Mouse (Mus musculus): Measurements from ENCODE around the gene Rbm20. TPM values are rescaled to one million over a fixed set of nuclear protein-coding genes. Genes with fewer than 3 reads are reported as not detected.
A peak's percentile ranks its signal among the peaks of the same experiment; 100 is the strongest.

The Rbm20 gene
- polyA plus RNA-seq, 1 experiment from 2014 or later = 1.1 TPM

GRCm38 (mm10) chr19:53791751-53792720 is 114.9 kb downstream of the Rbm20 start:
- Histone ChIP-seq H3K36me3 (ENCODE audit: control insufficient read depth, insufficient read depth, low read length) (no peaks in the 10 kb centered on the region), H3K9ac (ENCODE audit: low read depth, low read length) (no peak overlapping the region), H3K4me1 (ENCODE audit: control insufficient read depth, insufficient read depth, low read length) (peaks cover 6% of the 10 kb centered on the region), H3K4me3 (ENCODE audit: low read length) (no peak overlapping the region), H3K9me3 (ENCODE audit: control insufficient read depth, low read length) (no peaks in the 10 kb centered on the region), H3K27ac (ENCODE audit: low read length) (no peak overlapping the region), H3K27me3 (replicated peaks; ENCODE audit: control insufficient read depth, insufficient read depth, low read length) (no peaks in the 10 kb centered on the region), H3K4me2 (ENCODE audit: low read depth, low read length) (no peak overlapping the region)
- 64% methylated on average over 20 of the region's 20 CpGs for WGBS
- no peak for ATAC-seq

- ATAC-seq = no peak
- H3K4me3 ChIP-seq (ENCODE audit: low read length) = no peak overlapping the region
- no peaks in the 10 kb centered on the region for H3K27me3 ChIP-seq (replicated peaks; ENCODE audit: control insufficient read depth, insufficient read depth, low read length)
- no peaks in the 10 kb centered on the region for H3K9me3 ChIP-seq (ENCODE audit: control insufficient read depth, low read length)
- no peak overlapping the region for H3K27ac ChIP-seq (ENCODE audit: low read length)
- no peak overlapping the region for H3K9ac ChIP-seq (ENCODE audit: low read depth, low read length)
- no peak overlapping the region for H3K4me2 ChIP-seq (ENCODE audit: low read depth, low read length)
- no peaks in the 10 kb centered on the region for H3K36me3 ChIP-seq (ENCODE audit: control insufficient read depth, insufficient read depth, low read length)
- H3K4me1 ChIP-seq (ENCODE audit: control insufficient read depth, insufficient read depth, low read length) = peaks cover 6% of the 10 kb centered on the region
- 83% methylated on average over 37 of the region's 37 CpGs for WGBS
Observed at GRCm38 (mm10) chr19:53792976-53793897, 116.1 kb downstream of the Rbm20 start.

- no peak overlapping the region for H3K4me3 ChIP-seq (ENCODE audit: low read length)
- H3K27ac ChIP-seq (ENCODE audit: low read length) = no peak overlapping the region
- WGBS = 77% methylated on average over 23 of the region's 23 CpGs
- H3K9me3 ChIP-seq (ENCODE audit: control insufficient read depth, low read length) = no peaks in the 10 kb centered on the region
- no peak overlapping the region for H3K9ac ChIP-seq (ENCODE audit: low read depth, low read length)
- H3K27me3 ChIP-seq (replicated peaks; ENCODE audit: control insufficient read depth, insufficient read depth, low read length) = no peaks in the 10 kb centered on the region
- no peak overlapping the region for H3K4me2 ChIP-seq (ENCODE audit: low read depth, low read length)
- no peaks in the 10 kb centered on the region for H3K36me3 ChIP-seq (ENCODE audit: control insufficient read depth, insufficient read depth, low read length)
- no peaks in the 10 kb centered on the region for H3K4me1 ChIP-seq (ENCODE audit: control insufficient read depth, insufficient read depth, low read length)
- ATAC-seq = no peak
Observed at GRCm38 (mm10) chr19:53793994-53794890, 117.1 kb downstream of the Rbm20 start.

GRCm38 (mm10) chr19:53794996-53795395 is 117.9 kb downstream of the Rbm20 start:
- Histone ChIP-seq H3K27ac (ENCODE audit: low read length) (no peak overlapping the region), H3K36me3 (ENCODE audit: control insufficient read depth, insufficient read depth, low read length) (no peaks in the 10 kb centered on the region), H3K4me2 (ENCODE audit: low read depth, low read length) (no peak overlapping the region), H3K27me3 (replicated peaks; ENCODE audit: control insufficient read depth, insufficient read depth, low read length) (no peaks in the 10 kb centered on the region), H3K9ac (ENCODE audit: low read depth, low read length) (no peak overlapping the region), H3K4me1 (ENCODE audit: control insufficient read depth, insufficient read depth, low read length) (no peaks in the 10 kb centered on the region), H3K9me3 (ENCODE audit: control insufficient read depth, low read length) (no peaks in the 10 kb centered on the region), H3K4me3 (ENCODE audit: low read length) (no peak overlapping the region)
- 72% methylated on average over 4 of the region's 4 CpGs for WGBS
- ATAC-seq = no peak

GRCm38 (mm10) chr19:53796020-53796419 is 118.9 kb downstream of the Rbm20 start:
- peaks cover 6% of the 10 kb centered on the region; the same call in 1 of the 2 replicates for H3K4me1 ChIP-seq (ENCODE audit: control insufficient read depth, insufficient read depth, low read length)
- H3K4me2 ChIP-seq (ENCODE audit: low read depth, low read length) = no peak overlapping the region
- H3K9ac ChIP-seq (ENCODE audit: low read depth, low read length) = no peak overlapping the region
- no peak overlapping the region for H3K4me3 ChIP-seq (ENCODE audit: low read length)
- H3K27me3 ChIP-seq (replicated peaks; ENCODE audit: control insufficient read depth, insufficient read depth, low read length) = no peaks in the 10 kb centered on the region
- no peaks in the 10 kb centered on the region for H3K9me3 ChIP-seq (ENCODE audit: control insufficient read depth, low read length)
- no peak overlapping the region for H3K27ac ChIP-seq (ENCODE audit: low read length)
- ATAC-seq = peak; percentile 49
- 58% methylated on average over 5 of the region's 5 CpGs for WGBS
- H3K36me3 ChIP-seq (ENCODE audit: control insufficient read depth, insufficient read depth, low read length) = no peaks in the 10 kb centered on the region

DNA sequence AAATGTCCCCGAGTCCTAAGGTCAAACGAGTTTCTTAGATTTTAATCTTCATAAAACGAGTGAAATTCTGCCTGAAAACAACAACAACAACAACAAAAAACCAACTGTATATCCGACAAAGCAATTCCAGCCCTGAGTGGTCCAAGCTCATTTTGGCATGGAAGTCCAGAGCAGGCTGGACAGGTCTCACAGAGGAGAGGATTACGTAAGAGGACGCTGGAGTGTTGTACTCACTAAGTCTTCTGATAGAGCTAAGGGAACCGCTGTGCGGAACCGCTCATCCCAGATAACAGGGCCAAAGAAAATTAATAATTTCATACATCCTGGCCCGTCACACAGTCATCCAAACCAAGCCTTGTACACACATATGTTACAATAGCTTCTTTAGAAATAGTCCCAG is 120.7 kb downstream of the Rbm20 start:
- no peak overlapping the region for H3K27ac ChIP-seq (ENCODE audit: low read length)
- no peaks in the 10 kb centered on the region for H3K27me3 ChIP-seq (replicated peaks; ENCODE audit: control insufficient read depth, insufficient read depth, low read length)
- H3K4me2 ChIP-seq (ENCODE audit: low read depth, low read length) = no peak overlapping the region
- ATAC-seq = no peak
- H3K9ac ChIP-seq (ENCODE audit: low read depth, low read length) = no peak overlapping the region
- H3K4me3 ChIP-seq (ENCODE audit: low read length) = no peak overlapping the region
- WGBS = 84% methylated on average over 10 of the region's 10 CpGs
- no peaks in the 10 kb centered on the region for H3K9me3 ChIP-seq (ENCODE audit: control insufficient read depth, low read length)
- H3K4me1 ChIP-seq (ENCODE audit: control insufficient read depth, insufficient read depth, low read length) = peaks cover 11% of the 10 kb centered on the region
- no peaks in the 10 kb centered on the region for H3K36me3 ChIP-seq (ENCODE audit: control insufficient read depth, insufficient read depth, low read length)

- no peak overlapping the region for H3K4me2 ChIP-seq (ENCODE audit: low read depth, low read length)
- ATAC-seq = peak; percentile 69
- H3K4me1 ChIP-seq (ENCODE audit: control insufficient read depth, insufficient read depth, low read length) = peaks cover 11% of the 10 kb centered on the region
- no peaks in the 10 kb centered on the region for H3K27me3 ChIP-seq (replicated peaks; ENCODE audit: control insufficient read depth, insufficient read depth, low read length)
- no peak overlapping the region for H3K9ac ChIP-seq (ENCODE audit: low read depth, low read length)
- no peaks in the 10 kb centered on the region for H3K9me3 ChIP-seq (ENCODE audit: control insufficient read depth, low read length)
- no peak overlapping the region for H3K27ac ChIP-seq (ENCODE audit: low read length)
- H3K36me3 ChIP-seq (ENCODE audit: control insufficient read depth, insufficient read depth, low read length) = no peaks in the 10 kb centered on the region
- WGBS = 48% methylated on average over 11 of the region's 11 CpGs
- no peak overlapping the region for H3K4me3 ChIP-seq (ENCODE audit: low read length)
Observed at GRCm38 (mm10) chr19:53799885-53800284, 122.8 kb downstream of the Rbm20 start.

DNA sequence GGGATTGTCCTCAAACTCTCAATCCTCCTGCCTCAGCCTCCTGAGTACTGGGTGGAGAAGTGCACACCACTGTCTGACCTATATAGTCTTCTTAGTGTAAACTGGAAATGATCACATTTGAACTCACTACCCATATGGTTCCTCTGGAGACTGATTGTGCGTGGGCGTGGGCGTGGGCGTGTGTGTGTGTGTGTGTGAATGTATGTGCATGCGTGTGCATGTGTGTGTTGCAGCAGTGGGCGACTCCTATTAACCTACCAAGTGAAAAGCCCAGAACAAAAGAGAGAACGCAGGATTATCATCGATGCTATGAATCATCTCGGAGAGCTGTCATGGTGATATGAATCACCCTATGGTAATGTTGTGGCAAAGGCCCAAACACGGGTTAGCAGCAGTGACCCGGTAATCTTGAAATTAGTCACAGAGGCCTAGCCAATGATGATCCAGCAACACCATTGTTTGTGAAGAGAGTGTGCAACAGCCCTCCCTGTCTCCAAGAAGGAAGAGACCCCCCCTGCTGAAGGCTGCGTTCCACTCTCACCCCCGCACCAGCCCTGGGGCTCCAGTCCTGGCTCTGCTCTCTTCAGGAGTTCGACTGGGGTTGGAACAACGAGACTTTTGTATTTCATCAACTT is 123.4 kb downstream of the Rbm20 start:
- no peak overlapping the region for H3K27ac ChIP-seq (ENCODE audit: low read length)
- H3K9me3 ChIP-seq (ENCODE audit: control insufficient read depth, low read length) = no peaks in the 10 kb centered on the region
- ATAC-seq = peak; percentile 4; the same call in 1 of the 2 replicates
- H3K36me3 ChIP-seq (ENCODE audit: control insufficient read depth, insufficient read depth, low read length) = no peaks in the 10 kb centered on the region
- H3K4me2 ChIP-seq (ENCODE audit: low read depth, low read length) = no peak overlapping the region
- no peaks in the 10 kb centered on the region for H3K27me3 ChIP-seq (replicated peaks; ENCODE audit: control insufficient read depth, insufficient read depth, low read length)
- no peak overlapping the region for H3K4me3 ChIP-seq (ENCODE audit: low read length)
- WGBS = 74% methylated on average over 15 of the region's 15 CpGs
- peaks cover 11% of the 10 kb centered on the region for H3K4me1 ChIP-seq (ENCODE audit: control insufficient read depth, insufficient read depth, low read length)
- no peak overlapping the region for H3K9ac ChIP-seq (ENCODE audit: low read depth, low read length)
